Mouse (Mus musculus) gonadal fat pad, adult 2 months (tissue): ENCODE measurements around the gene Faf2. TPM values are rescaled to one million over a fixed set of nuclear protein-coding genes. Genes with fewer than 3 reads are reported as not detected.

Source experiments
- DNase-seq: peaks from one replicate; pipeline ENCODE4 v3.0.0-alpha.2; 2012; ENCODE audit warnings: low read depth
- polyA plus RNA-seq: library from polyadenylated mRNA; depleted of rRNA; stranded (reverse); fragments of >200 nt; gene quantifications from 2 replicates; pipeline ENCODE4 v1.2.3, GENCODE M21; 2012; rRNA removed

The Faf2 gene
- polyA plus RNA-seq, 1 experiment, result 32.7 TPM

DNA sequence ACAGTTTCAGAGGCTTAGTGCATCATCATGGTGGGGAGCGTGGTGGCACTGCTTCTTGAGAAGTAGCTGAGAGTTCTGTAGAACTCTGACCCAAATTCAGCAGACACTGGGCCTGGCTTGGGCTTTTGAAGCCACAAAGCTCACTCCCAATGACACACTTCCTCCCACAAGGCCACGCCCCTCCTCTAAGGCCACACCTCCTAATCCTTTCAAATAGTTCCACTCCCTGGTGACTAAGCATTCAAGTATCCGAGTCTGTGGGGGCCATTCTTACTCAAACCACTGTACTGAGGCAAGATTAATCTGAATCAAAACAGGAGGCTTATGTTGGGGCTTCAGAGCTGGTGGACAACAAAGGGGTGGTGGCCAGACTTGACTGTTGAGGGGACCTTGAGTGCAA, 89.3 kb downstream of the Faf2 start:
- DNase-seq, result no peak

Other genes starting within 250 kb of the Faf2 start
- 21.6 and 30.9 TPM in 2 replicates for gene Thoc3, start 152.9 kb upstream of the Faf2 start, polyA plus RNA-seq
- 11.6 and 14.0 TPM in 2 replicates for gene Simc1, start 118.0 kb upstream of the Faf2 start, polyA plus RNA-seq
- gene 4833439L19Rik, start 56.3 kb upstream of the Faf2 start, polyA plus RNA-seq, result 151 and 158 TPM in 2 replicates
- 19.9 and 21.4 TPM in 2 replicates for gene Arl10, start 46.8 kb upstream of the Faf2 start, polyA plus RNA-seq
- gene Nop16, start 31.7 kb upstream of the Faf2 start, polyA plus RNA-seq, result 9.0 and 10.0 TPM in 2 replicates
- 119 and 123 TPM in 2 replicates for gene Higd2a, start 31.6 kb upstream of the Faf2 start, polyA plus RNA-seq
- gene Cltb, start 10.4 kb upstream of the Faf2 start, polyA plus RNA-seq, result 45.1 and 46.0 TPM in 2 replicates
- gene Rnf44, start 72.1 kb downstream of the Faf2 start, polyA plus RNA-seq, result 117 and 139 TPM in 2 replicates
- 4.8 and 6.5 TPM in 2 replicates for gene Cdhr2, start 79.7 kb downstream of the Faf2 start, polyA plus RNA-seq
- gene Gprin1, start 128.1 kb downstream of the Faf2 start, polyA plus RNA-seq, result 0.11 and 0.27 TPM in 2 replicates
- gene Sncb, start 144.8 kb downstream of the Faf2 start, polyA plus RNA-seq, result not detected in 2 replicates
- 0.11 TPM in 1 of 2 replicates, not detected in the other for gene Eif4e1b, start 162.2 kb downstream of the Faf2 start, polyA plus RNA-seq
- gene Tspan17, start 167.6 kb downstream of the Faf2 start, polyA plus RNA-seq, result 26.9 and 44.3 TPM in 2 replicates